Mouse (Mus musculus) retina, embryonic 14.5 days (tissue): ENCODE measurements at regions not wholly inside any gene's neighbourhood (a gene's known extent, or its start where the extent isn't known, plus 50 kb on each side); places are given as distances from the start of the nearest gene placed in this dataset.

Experiments used
- DNase-seq: peaks from one replicate; pipeline ENCODE4 v3.0.0-alpha.2; 2015; ENCODE audit warnings: low spot score

GRCm38 (mm10) chr4:71811444-71811843 is 53.7 kb upstream of the Gm11232 start:
- no peak for DNase-seq

GRCm38 (mm10) chr4:71808271-71808670 is 50.5 kb upstream of the Gm11232 start:
- no peak for DNase-seq
